Mouse (Mus musculus) embryonic facial prominence, embryonic 10.5 days (tissue): ENCODE measurements at regions not wholly inside any gene's neighbourhood (a gene's known extent, or its start where the extent isn't known, plus 50 kb on each side); places are given as distances from the start of the nearest gene placed in this dataset.

Source experiments
- DNase-seq: peaks from one replicate; pipeline ENCODE4 v3.0.0-alpha.2; 2017; ENCODE audit warnings: low spot score
- H3K27ac ChIP-seq: fragments of 300-500 bp; sonication (generic); replicated peaks from 2 replicates; pipeline ENCODE4 v1.5.1; 2016; ENCODE audit warnings: mild to moderate bottlenecking
- H3K27me3 ChIP-seq: fragments of 300-500 bp; sonication (generic); replicated peaks from 2 replicates; pipeline ENCODE4 v1.6.1; 2016; ENCODE audit warnings: low read depth, mild to moderate bottlenecking; ENCODE audit not compliant: poor library complexity, severe bottlenecking
- H3K36me3 ChIP-seq: fragments of 300-500 bp; sonication (generic); replicated peaks from 2 replicates; pipeline ENCODE4 v1.6.1; 2016; ENCODE audit warnings: mild to moderate bottlenecking, moderate library complexity
- H3K4me1 ChIP-seq: fragments of 300-500 bp; sonication (generic); 2 replicates; pipeline ENCODE4 v1.6.1; 2016
- H3K4me3 ChIP-seq: fragments of 300-500 bp; sonication (generic); 2 replicates; pipeline ENCODE4 v1.5.1; 2016; ENCODE audit warnings: mild to moderate bottlenecking, moderate library complexity
- H3K9me3 ChIP-seq: fragments of 300-500 bp; sonication (generic); 2 replicates; pipeline ENCODE4 v1.6.1; 2016; ENCODE audit warnings: mild to moderate bottlenecking
- WGBS: fragments of 180-500 bp; shearing (Covaris S2); methylation state at CpG from one replicate; pipeline ENCODE4 v1.1.7; 2016; 5-methylcytosine and 5-hydroxymethylcytosine counted together

- 87% methylated on average over 5 of the region's 5 CpGs for WGBS
- Histone ChIP-seq H3K9me3 (no peaks in the 10 kb centered on the region), H3K27ac (no peak overlapping the region), H3K27me3 (no peaks in the 10 kb centered on the region), H3K4me3 (no peak overlapping the region), H3K4me1 (no peaks in the 10 kb centered on the region), H3K36me3 (no peaks in the 10 kb centered on the region)
- DNase-seq = no peak
Measured at GRCm38 (mm10) chr2:72541246-72541645, 65.3 kb downstream of the Cdca7 start.

DNA sequence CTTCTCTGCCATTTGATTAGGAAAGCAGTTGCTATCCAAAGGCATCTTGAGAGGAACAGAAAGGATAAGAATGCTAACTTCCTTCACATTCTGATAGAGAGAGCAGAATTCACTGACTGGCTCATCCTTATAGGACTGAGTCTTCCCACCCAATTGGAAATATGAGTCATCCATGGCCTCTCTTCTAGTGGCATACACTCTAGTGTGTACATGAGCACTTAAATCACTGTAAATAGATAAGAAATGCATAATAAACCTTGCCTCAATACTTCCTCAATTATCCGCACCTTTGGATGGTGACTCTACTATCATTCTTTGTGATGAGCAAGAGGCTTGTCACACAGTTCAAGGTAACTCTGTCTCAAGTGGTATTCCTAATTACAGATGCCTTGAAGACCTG, 69.5 kb downstream of the Cdca7 start:
- Histone ChIP-seq H3K27me3 (peaks cover 7% of the 10 kb centered on the region; the same call in 1 of the 2 replicates), H3K27ac (no peak overlapping the region), H3K4me3 (no peak overlapping the region), H3K4me1 (no peaks in the 10 kb centered on the region; the same call in 1 of the 2 replicates), H3K36me3 (no peaks in the 10 kb centered on the region), H3K9me3 (no peaks in the 10 kb centered on the region)
- WGBS = 94% methylated on average over 1 of the region's 1 CpGs
- no peak for DNase-seq

GRCm38 (mm10) chr2:72546476-72546875, 70.5 kb downstream of the Cdca7 start:
- Histone ChIP-seq H3K27ac (no peak overlapping the region), H3K27me3 (peaks cover 7% of the 10 kb centered on the region; the same call in 1 of the 2 replicates), H3K4me1 (peaks cover 3% of the 10 kb centered on the region), H3K4me3 (no peak overlapping the region), H3K9me3 (no peaks in the 10 kb centered on the region), H3K36me3 (no peaks in the 10 kb centered on the region)
- DNase-seq = no peak
- 86% methylated on average over 5 of the region's 5 CpGs for WGBS

DNA sequence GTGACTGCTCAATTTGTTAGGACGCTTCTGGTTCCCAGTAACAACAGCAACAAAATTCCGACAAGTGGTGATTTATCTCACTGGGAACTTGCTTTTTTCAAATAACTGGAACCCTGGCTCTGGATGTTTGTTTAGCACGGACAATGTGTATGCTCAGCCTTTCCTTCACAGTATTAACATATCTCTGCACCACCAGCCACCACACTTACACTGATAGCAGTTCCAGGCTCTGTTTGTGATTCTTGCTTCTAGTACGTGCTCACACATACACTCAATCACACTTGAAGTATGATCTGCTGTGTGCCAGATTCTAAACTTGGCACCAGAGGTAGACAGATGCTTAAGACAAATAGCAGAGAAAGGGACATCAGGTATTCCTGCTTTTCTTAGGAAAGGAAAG, 71.0 kb downstream of the Cdca7 start:
- no peaks in the 10 kb centered on the region for H3K36me3 ChIP-seq

DNA sequence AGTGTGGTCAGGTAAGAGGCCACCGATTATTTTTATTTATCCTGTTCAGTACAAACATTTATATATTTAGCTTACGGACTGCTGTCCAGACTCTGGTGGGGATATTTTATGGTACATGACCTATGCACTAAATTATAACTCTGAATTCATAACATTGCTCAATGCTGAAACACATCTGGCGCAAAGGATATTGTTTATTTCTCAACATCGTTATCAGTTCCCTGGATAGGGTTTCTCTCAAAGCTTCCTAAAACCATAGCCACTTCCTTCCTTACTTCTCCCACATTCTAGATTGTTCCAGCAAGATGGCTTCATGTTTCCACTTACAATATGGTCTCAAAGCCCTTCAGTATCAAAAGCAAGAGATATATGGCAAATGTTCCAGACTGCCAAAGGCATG, 75.3 kb downstream of the Cdca7 start:
- WGBS = 85% methylated on average over 4 of the region's 4 CpGs
- DNase-seq = no peak
- H3K4me1 ChIP-seq = peaks cover 11% of the 10 kb centered on the region
- H3K27ac ChIP-seq = no peak overlapping the region
- no peaks in the 10 kb centered on the region for H3K36me3 ChIP-seq
- H3K9me3 ChIP-seq = no peaks in the 10 kb centered on the region
- H3K27me3 ChIP-seq = peaks cover 7% of the 10 kb centered on the region; the same call in 1 of the 2 replicates
- H3K4me3 ChIP-seq = no peak overlapping the region

More for the DNA sequence above, 71.0 kb downstream of the Cdca7 start:
- H3K4me1 ChIP-seq = peaks cover 8% of the 10 kb centered on the region
- H3K27ac ChIP-seq = no peak overlapping the region
- no peak for DNase-seq
- no peaks in the 10 kb centered on the region for H3K9me3 ChIP-seq
- H3K4me3 ChIP-seq = no peak overlapping the region
- peaks cover 7% of the 10 kb centered on the region; the same call in 1 of the 2 replicates for H3K27me3 ChIP-seq
- WGBS = 86% methylated on average over 4 of the region's 4 CpGs

GRCm38 (mm10) chr2:72554603-72555002, 78.6 kb downstream of the Cdca7 start:
- Histone ChIP-seq H3K27me3 (peaks cover 2% of the 10 kb centered on the region), H3K4me3 (no peak overlapping the region), H3K27ac (no peak overlapping the region), H3K9me3 (no peaks in the 10 kb centered on the region), H3K36me3 (no peaks in the 10 kb centered on the region), H3K4me1 (peaks cover 25% of the 10 kb centered on the region)
- WGBS = 83% methylated on average over 5 of the region's 5 CpGs
- DNase-seq = no peak

DNA sequence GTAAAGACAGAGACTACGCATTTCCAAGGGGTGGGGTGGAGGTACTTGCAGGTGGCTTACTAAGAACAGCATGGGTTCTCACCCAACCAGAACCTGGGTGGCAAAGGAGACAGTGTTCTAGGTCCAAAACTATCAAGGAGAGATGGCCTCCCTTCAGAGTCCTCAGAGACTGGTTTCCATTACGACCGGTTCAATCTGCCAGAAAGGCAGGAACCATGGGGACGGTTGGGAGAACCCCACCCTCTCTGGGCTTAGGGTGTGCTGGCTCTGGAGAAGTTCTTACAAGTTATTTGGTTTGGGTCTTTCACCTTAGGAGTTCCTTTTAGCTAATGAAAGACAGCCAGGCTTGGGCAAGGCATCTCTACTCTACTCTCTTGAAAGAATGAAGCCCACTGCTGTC, 79.2 kb downstream of the Cdca7 start:
- WGBS = 90% methylated on average over 4 of the region's 4 CpGs
- Histone ChIP-seq H3K27me3 (no peaks in the 10 kb centered on the region; the same call in 1 of the 2 replicates), H3K36me3 (no peaks in the 10 kb centered on the region), H3K9me3 (no peaks in the 10 kb centered on the region), H3K4me3 (no peak overlapping the region), H3K4me1 (peaks cover 25% of the 10 kb centered on the region), H3K27ac (no peak overlapping the region)
- DNase-seq = no peak

GRCm38 (mm10) chr2:72555556-72555955, 79.6 kb downstream of the Cdca7 start:
- peaks cover 25% of the 10 kb centered on the region for H3K4me1 ChIP-seq
- no peaks in the 10 kb centered on the region for H3K9me3 ChIP-seq
- DNase-seq = no peak
- WGBS = 65% methylated on average over 6 of the region's 6 CpGs
- H3K36me3 ChIP-seq = no peaks in the 10 kb centered on the region
- no peak overlapping the region for H3K27ac ChIP-seq
- no peak overlapping the region for H3K4me3 ChIP-seq
- H3K27me3 ChIP-seq = no peaks in the 10 kb centered on the region; the same call in 1 of the 2 replicates

DNA sequence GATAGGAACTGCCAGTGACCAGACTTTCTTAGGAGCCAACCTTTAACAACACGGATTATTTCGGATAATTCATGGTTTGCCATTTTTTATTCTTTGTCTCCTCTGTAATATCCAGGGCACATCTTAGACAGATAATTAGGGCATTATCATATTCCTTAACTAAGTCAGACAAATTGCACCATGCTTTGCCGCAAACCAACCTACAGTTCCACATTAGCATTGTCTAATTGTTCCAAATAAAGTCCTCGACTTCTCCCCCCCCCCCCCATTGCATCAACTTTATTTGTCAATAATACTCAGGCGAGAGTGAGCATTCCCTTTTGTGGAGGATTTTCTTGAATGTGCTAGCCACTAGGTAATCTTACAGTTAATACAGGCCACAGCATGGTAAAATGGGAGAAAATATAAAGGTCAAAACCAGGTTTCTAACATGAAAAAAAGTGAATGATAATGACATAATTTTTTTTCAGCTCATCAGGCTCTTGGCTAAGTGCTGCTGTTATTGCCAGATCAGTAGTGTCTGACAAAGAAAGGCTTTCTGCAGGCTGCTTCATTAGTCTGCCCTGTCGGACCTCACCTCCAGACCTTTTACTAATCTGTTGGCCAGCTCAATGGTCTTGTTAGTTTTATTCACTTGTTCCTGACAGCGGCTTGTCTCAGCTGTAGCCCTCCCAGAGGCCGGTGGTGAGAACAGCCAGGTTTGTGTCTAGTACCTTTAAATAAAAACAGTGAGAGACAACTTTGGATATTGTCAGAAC, 80.3 kb downstream of the Cdca7 start:
- Histone ChIP-seq H3K4me1 (peaks cover 27% of the 10 kb centered on the region), H3K9me3 (no peaks in the 10 kb centered on the region), H3K27ac (no peak overlapping the region), H3K27me3 (no peaks in the 10 kb centered on the region; the same call in 1 of the 2 replicates), H3K36me3 (no peaks in the 10 kb centered on the region), H3K4me3 (no peak overlapping the region)
- no peak for DNase-seq
- WGBS = 64% methylated on average over 8 of the region's 8 CpGs

GRCm38 (mm10) chr2:72557161-72557560, 81.2 kb downstream of the Cdca7 start:
- Histone ChIP-seq H3K27me3 (no peaks in the 10 kb centered on the region; the same call in 1 of the 2 replicates), H3K4me1 (peaks cover 22% of the 10 kb centered on the region), H3K9me3 (no peaks in the 10 kb centered on the region), H3K36me3 (no peaks in the 10 kb centered on the region), H3K27ac (no peak overlapping the region), H3K4me3 (no peak overlapping the region)
- WGBS = 39% methylated on average over 3 of the region's 3 CpGs
- no peak for DNase-seq

GRCm38 (mm10) chr2:72557565-72558260, 81.8 kb downstream of the Cdca7 start:
- 78% methylated on average over 9 of the region's 9 CpGs for WGBS
- peaks cover 22% of the 10 kb centered on the region for H3K4me1 ChIP-seq
- no peak for DNase-seq
- H3K4me3 ChIP-seq = no peak overlapping the region
- no peak overlapping the region for H3K27ac ChIP-seq
- no peaks in the 10 kb centered on the region; the same call in 1 of the 2 replicates for H3K27me3 ChIP-seq
- H3K9me3 ChIP-seq = no peaks in the 10 kb centered on the region
- H3K36me3 ChIP-seq = no peaks in the 10 kb centered on the region

DNA sequence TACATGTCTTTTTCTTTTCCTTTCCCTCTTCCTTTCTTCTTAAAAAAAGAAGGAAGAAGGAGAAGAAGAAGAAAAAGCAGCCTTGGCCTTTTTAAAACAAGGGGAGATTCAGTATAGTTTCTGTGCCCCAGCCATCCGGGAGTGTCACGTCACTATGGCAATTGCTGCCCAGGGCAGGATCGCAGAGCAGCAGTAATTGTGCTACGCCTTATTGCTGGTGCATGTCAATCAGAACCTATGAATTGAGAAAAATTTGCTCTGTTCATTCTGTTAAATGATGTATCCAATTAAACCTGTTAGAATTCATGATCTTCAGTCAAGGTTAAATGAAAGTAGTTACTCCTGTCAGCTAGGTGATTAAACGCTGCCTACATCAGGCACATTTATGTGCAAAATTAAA, 85.4 kb downstream of the Cdca7 start:
- no peak overlapping the region for H3K27ac ChIP-seq
- peaks cover 18% of the 10 kb centered on the region for H3K4me1 ChIP-seq
- no peak overlapping the region for H3K4me3 ChIP-seq
- no peaks in the 10 kb centered on the region; the same call in none of the 2 replicates for H3K27me3 ChIP-seq
- WGBS = 68% methylated on average over 5 of the region's 5 CpGs
- DNase-seq = no peak
- no peaks in the 10 kb centered on the region for H3K36me3 ChIP-seq
- no peaks in the 10 kb centered on the region for H3K9me3 ChIP-seq

GRCm38 (mm10) chr2:72578322-72578721, 102.4 kb downstream of the Cdca7 start:
- no peaks in the 10 kb centered on the region for H3K4me1 ChIP-seq
- H3K27ac ChIP-seq = no peak overlapping the region
- 86% methylated on average over 1 of the region's 1 CpGs for WGBS
- H3K9me3 ChIP-seq = no peaks in the 10 kb centered on the region
- H3K27me3 ChIP-seq = no peaks in the 10 kb centered on the region
- H3K36me3 ChIP-seq = no peaks in the 10 kb centered on the region
- no peak for DNase-seq
- H3K4me3 ChIP-seq = no peak overlapping the region
